Mouse (Mus musculus): ENCODE measurements at regions not wholly inside any gene's neighbourhood (a gene's known extent, or its start where the extent isn't known, plus 50 kb on each side); places are given as distances from the start of the nearest gene placed in this dataset.

GRCm38 (mm10) chr13:35501351-35502146, 158.1 kb upstream of the Cdyl start:
- TF ChIP-seq CTCF (conservative IDR thresholded peaks at IDR 0.05; ENCODE audit: low read length) (no peak), POU5F1 (IDR thresholded peaks at IDR 0.05; ENCODE audit: borderline replicate concordance, low read length) (no peak)
